Mouse (Mus musculus) limb, embryonic 11.5 days (tissue): ENCODE measurements around the gene Ccl7. TPM values are rescaled to one million over a fixed set of nuclear protein-coding genes. Genes with fewer than 3 reads are reported as not detected.

Experiments used
- ATAC-seq: fragments of 200-750 bp; cut with Nextera tagmentation; 2 replicates; pipeline ENCODE4 v1.8.0; 2017; ENCODE audit warnings: low read depth; ENCODE audit not compliant: insufficient number of reproducible peaks, low FRiP score, low TSS enrichment
- DNase-seq: peaks from one replicate; pipeline ENCODE4 v3.0.0-alpha.2; 2015; ENCODE audit warnings: low spot score
- H3K27ac ChIP-seq: fragments of 300-500 bp; sonication (generic); replicated peaks from 2 replicates; pipeline ENCODE4 v1.5.1; 2014; ENCODE audit warnings: low read depth, mild to moderate bottlenecking, low read length
- H3K27me3 ChIP-seq: fragments of 300-500 bp; sonication (generic); 2 replicates; pipeline ENCODE4 v1.6.1; 2014; ENCODE audit warnings: mild to moderate bottlenecking, low read length, mixed read lengths; ENCODE audit not compliant: control insufficient read depth, insufficient read depth
- H3K36me3 ChIP-seq: fragments of 300-500 bp; sonication (generic); 2 replicates; pipeline ENCODE4 v1.6.1; 2014; ENCODE audit warnings: mild to moderate bottlenecking, low read length, moderate library complexity, mixed read lengths; ENCODE audit not compliant: control insufficient read depth, insufficient read depth
- H3K4me1 ChIP-seq: fragments of 300-500 bp; sonication (generic); 2 replicates; pipeline ENCODE4 v1.6.1; 2014; ENCODE audit warnings: low read length, mixed read lengths; ENCODE audit not compliant: control insufficient read depth, insufficient read depth
- H3K4me2 ChIP-seq: fragments of 300-500 bp; sonication (generic); 2 replicates; pipeline ENCODE4 v1.6.1; 2014; ENCODE audit warnings: low read depth, mild to moderate bottlenecking, moderate library complexity; ENCODE audit not compliant: severe bottlenecking
- H3K4me3 ChIP-seq: fragments of 300-500 bp; sonication (generic); 2 replicates; pipeline ENCODE4 v1.5.1; 2014; ENCODE audit warnings: low read depth, low read length
- H3K9ac ChIP-seq: fragments of 300-500 bp; sonication (generic); 2 replicates; pipeline ENCODE4 v1.6.1; 2014; ENCODE audit warnings: mild to moderate bottlenecking, low read length
- H3K9me3 ChIP-seq: fragments of 300-500 bp; sonication (generic); 2 replicates; pipeline ENCODE4 v1.6.1; 2016; ENCODE audit warnings: low read length; ENCODE audit not compliant: control insufficient read depth
- WGBS: fragments of 180-500 bp; shearing (Covaris S2); extraction: QIAGEN DNeasy Blood & Tissue Kit; methylation state at CpG from one replicate; pipeline ENCODE4 v1.1.7; 2014; 5-methylcytosine and 5-hydroxymethylcytosine counted together
- polyA plus RNA-seq: library from polyadenylated mRNA; unstranded; fragments of >200 nt; fragmentation: Nextera tagmentation; extraction: Ambion mirVana; gene quantifications from 2 replicates; pipeline ENCODE4 v1.2.1, GENCODE M21; 2014

Ccl7 gene
- polyA plus RNA-seq, 1 experiment from 2014 or later: not detected

GRCm38 (mm10) chr11:82071076-82071475, 25.6 kb downstream of the Ccl7 start:
- no peaks in the 10 kb centered on the region for H3K27me3 ChIP-seq
- no peaks in the 10 kb centered on the region for H3K9me3 ChIP-seq
- no peaks in the 10 kb centered on the region for H3K4me1 ChIP-seq
- no peaks in the 10 kb centered on the region for H3K36me3 ChIP-seq
- no peak for ATAC-seq
- DNase-seq: no peak
- no peak overlapping the region for H3K27ac ChIP-seq
- 78% methylated on average over 3 of the region's 3 CpGs for WGBS
- H3K4me3 ChIP-seq: no peak overlapping the region
- no peak overlapping the region for H3K4me2 ChIP-seq
- no peak overlapping the region for H3K9ac ChIP-seq

DNA sequence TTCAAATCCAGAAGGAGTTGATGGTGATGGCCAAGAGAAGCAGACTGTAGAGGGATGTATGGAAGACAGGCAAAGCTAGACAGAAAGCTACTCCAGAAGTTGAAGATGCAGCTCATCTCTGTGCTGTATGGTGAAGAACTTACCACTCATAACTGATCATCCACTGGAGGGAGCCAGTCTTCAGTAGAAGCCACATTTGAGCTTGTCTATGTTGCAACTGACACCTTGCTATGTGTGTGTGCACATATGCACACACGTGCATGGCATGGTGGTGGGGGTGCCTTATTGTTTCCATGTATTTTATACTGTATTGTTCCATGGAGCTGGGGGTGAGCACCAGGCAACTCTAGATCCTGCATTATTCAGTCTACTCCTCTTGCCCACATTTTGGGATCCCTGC, 26.9 kb downstream of the Ccl7 start:
- Histone ChIP-seq H3K9ac (no peak overlapping the region), H3K4me3 (no peak overlapping the region), H3K4me2 (no peak overlapping the region), H3K4me1 (no peaks in the 10 kb centered on the region), H3K27me3 (no peaks in the 10 kb centered on the region), H3K36me3 (no peaks in the 10 kb centered on the region), H3K9me3 (no peaks in the 10 kb centered on the region), H3K27ac (no peak overlapping the region)
- WGBS: 90% methylated on average over 1 of the region's 1 CpGs
- ATAC-seq: no peak
- no peak for DNase-seq

- no peak for DNase-seq
- no peak for ATAC-seq
- Histone ChIP-seq H3K9me3 (no peaks in the 10 kb centered on the region), H3K9ac (no peak overlapping the region), H3K4me1 (no peaks in the 10 kb centered on the region), H3K27me3 (no peaks in the 10 kb centered on the region), H3K4me3 (no peak overlapping the region), H3K27ac (no peak overlapping the region), H3K4me2 (no peak overlapping the region), H3K36me3 (no peaks in the 10 kb centered on the region)
- 76% methylated on average over 3 of the region's 3 CpGs for WGBS
Measured at GRCm38 (mm10) chr11:82072984-82073383, 27.5 kb downstream of the Ccl7 start.

DNA sequence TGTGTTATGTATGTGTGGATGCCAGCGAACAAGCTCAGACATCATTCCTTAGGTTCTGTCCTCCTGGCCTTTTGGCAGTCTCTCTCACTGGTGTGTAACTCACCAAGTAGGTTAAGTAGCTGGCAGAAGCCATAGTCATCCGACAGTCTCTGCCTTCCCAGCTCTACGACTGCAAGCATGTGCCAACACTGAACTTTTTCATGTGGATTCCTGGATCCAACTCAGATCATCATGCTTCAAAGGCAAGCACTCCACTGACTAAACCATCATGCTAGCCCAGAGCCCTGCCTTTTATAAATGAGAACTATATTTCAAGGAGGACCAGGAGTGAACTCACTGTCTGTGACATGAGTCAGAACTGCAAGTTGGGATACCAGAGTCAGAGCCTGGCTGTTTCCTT, 28.2 kb downstream of the Ccl7 start:
- Histone ChIP-seq H3K27ac (no peak overlapping the region), H3K4me1 (no peaks in the 10 kb centered on the region), H3K9me3 (no peaks in the 10 kb centered on the region), H3K9ac (no peak overlapping the region), H3K36me3 (no peaks in the 10 kb centered on the region), H3K4me2 (no peak overlapping the region), H3K4me3 (no peak overlapping the region), H3K27me3 (no peaks in the 10 kb centered on the region)
- no peak for DNase-seq
- ATAC-seq: no peak
- WGBS: 85% methylated on average over 3 of the region's 3 CpGs

DNA sequence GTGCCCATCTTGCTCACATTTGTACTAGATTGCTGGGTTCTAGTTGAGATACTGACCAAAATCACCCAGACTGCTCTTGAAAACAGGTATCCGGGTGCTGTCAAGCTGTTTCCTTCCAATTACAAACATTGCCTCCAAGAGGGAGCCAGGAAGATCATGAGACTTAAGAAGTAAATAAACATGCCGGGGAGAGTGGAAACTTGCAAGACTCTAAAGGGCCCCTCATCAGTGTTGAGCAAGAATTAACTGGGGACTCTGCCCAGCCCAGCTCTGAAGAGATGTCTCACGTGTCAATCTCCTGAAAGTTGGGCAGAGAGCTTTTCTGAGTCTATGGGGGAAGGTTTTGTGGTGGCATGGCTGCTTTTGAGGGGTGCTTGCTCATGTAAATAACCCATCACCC, 31.5 kb downstream of the Ccl7 start:
- WGBS: 58% methylated on average over 3 of the region's 3 CpGs
- DNase-seq (no peak), ATAC-seq (no peak)
- H3K27me3 ChIP-seq: no peaks in the 10 kb centered on the region
- H3K9me3 ChIP-seq: no peaks in the 10 kb centered on the region
- no peak overlapping the region for H3K4me3 ChIP-seq
- H3K36me3 ChIP-seq: no peaks in the 10 kb centered on the region
- H3K27ac ChIP-seq: no peak overlapping the region
- no peaks in the 10 kb centered on the region for H3K4me1 ChIP-seq
- H3K9ac ChIP-seq: no peak overlapping the region
- H3K4me2 ChIP-seq: no peak overlapping the region

GRCm38 (mm10) chr11:82078136-82078730, 32.7 kb downstream of the Ccl7 start:
- no peaks in the 10 kb centered on the region for H3K27me3 ChIP-seq
- no peak overlapping the region for H3K4me2 ChIP-seq
- ATAC-seq (no peak), DNase-seq (no peak)
- H3K9me3 ChIP-seq: no peaks in the 10 kb centered on the region
- H3K4me1 ChIP-seq: no peaks in the 10 kb centered on the region
- no peak overlapping the region for H3K9ac ChIP-seq
- H3K27ac ChIP-seq: no peak overlapping the region
- no peak overlapping the region for H3K4me3 ChIP-seq
- H3K36me3 ChIP-seq: no peaks in the 10 kb centered on the region

DNA sequence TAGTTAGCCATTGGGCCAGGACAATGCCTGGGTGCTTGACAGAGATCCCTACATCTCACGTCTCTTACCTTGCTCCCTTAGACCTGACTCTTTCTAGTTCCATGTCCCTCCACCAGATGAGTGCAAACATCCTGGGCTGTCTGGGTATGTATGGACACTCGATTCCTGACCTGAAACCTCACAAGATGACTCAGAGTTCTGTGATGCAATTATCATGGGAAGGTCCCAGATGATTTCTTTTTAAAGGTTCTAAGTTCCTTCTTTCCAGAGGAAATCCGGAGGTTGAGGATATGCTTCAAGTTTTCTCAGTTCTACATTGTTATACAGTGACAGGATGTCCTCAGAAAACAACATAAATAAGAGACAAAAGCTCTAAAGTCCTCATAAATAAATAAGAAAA, 35.4 kb downstream of the Ccl7 start:
- Histone ChIP-seq H3K27ac (no peak overlapping the region), H3K27me3 (no peaks in the 10 kb centered on the region), H3K9ac (no peak overlapping the region), H3K36me3 (no peaks in the 10 kb centered on the region), H3K4me3 (no peak overlapping the region), H3K4me1 (no peaks in the 10 kb centered on the region), H3K9me3 (no peaks in the 10 kb centered on the region), H3K4me2 (no peak overlapping the region)
- DNase-seq (no peak), ATAC-seq (no peak)
- WGBS: 81% methylated on average over 3 of the region's 3 CpGs

DNA sequence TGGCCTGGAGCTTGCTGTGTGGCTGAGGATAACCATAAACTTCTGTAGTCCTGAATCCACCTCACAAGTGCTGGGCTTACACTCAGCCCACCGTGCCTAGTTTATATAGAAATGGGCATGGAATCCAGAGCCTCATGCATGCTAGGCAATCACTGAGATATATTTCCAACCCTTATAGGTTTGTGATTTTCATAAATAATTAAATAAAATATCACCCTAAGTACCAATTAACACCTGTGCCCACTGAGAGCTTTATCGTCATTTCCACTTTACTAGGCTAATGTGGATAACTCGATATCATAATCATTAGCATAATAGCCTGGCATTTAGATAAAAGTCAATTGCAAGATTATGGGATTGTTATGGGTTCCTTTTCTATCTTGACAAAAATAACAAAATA, 38.8 kb downstream of the Ccl7 start:
- 91% methylated on average over 3 of the region's 3 CpGs for WGBS
- DNase-seq: no peak

More for the DNA sequence above, 38.8 kb downstream of the Ccl7 start:
- ATAC-seq: no peak
- Histone ChIP-seq H3K27me3 (no peaks in the 10 kb centered on the region), H3K4me2 (no peak overlapping the region), H3K36me3 (no peaks in the 10 kb centered on the region), H3K9ac (no peak overlapping the region), H3K27ac (no peak overlapping the region), H3K4me1 (no peaks in the 10 kb centered on the region), H3K9me3 (no peaks in the 10 kb centered on the region), H3K4me3 (no peak overlapping the region)
